Mouse (Mus musculus) embryonic fibroblast, embryonic 13.5 days (primary cell): ENCODE results near the gene Ky.

ENCODE experiments used
- CTCF ChIP-seq: IDR thresholded peaks from 2 replicates; pipeline ENCODE4 v1.5.1; 2011; ENCODE audit warnings: mild to moderate bottlenecking, control low read depth, low read length, moderate library complexity, borderline replicate concordance; ENCODE audit not compliant: insufficient read depth
- POLR2A ChIP-seq: IDR thresholded peaks from 2 replicates; pipeline ENCODE4 v1.6.1; 2011; ENCODE audit warnings: low read depth, mild to moderate bottlenecking, control low read depth, low read length, moderate library complexity

DNA sequence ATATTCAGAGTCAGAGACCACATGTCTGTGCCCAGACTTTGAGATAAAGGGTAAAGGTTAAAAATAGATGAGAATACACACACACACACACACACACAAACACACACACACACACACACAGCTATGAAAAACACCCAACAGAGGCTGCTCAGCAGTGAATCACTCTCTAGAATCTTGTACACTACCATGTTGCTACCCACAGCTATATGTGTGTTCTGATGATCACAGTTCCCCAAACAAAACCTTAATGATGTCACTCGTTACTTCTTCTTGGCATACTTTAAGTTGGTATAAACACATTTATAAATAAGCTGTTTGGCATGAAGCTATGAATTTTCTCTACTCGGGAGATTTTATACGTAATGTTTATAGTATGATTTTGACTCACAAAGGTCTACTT lies 40.5 kb upstream of the Ky start:
- no peak for TF ChIP-seq CTCF
- TF ChIP-seq POLR2A = no peak
